Mouse (Mus musculus) heart, embryonic 15.5 days (tissue): ENCODE data around the gene Gpatch1. TPM values are rescaled to one million over a fixed set of nuclear protein-coding genes. Genes with fewer than 3 reads are reported as not detected.
A peak's percentile ranks its signal among the peaks of the same experiment; 100 is the strongest.

Source experiments
- ATAC-seq: fragments of 200-750 bp; cut with Nextera tagmentation; replicated peaks from 2 replicates; pipeline ENCODE4 v1.8.0; 2017; ENCODE audit warnings: low read depth, moderate TSS enrichment; ENCODE audit not compliant: insufficient number of reproducible peaks, insufficient read depth, low FRiP score
- H3K27ac ChIP-seq: fragments of 300-500 bp; sonication (generic); 2 replicates; pipeline ENCODE4 v1.5.1; 2015; ENCODE audit warnings: mild to moderate bottlenecking, inconsistent platforms
- H3K27me3 ChIP-seq: fragments of 300-500 bp; sonication (generic); 2 replicates; pipeline ENCODE4 v1.6.1; 2015; ENCODE audit warnings: inconsistent platforms
- H3K36me3 ChIP-seq: fragments of 300-500 bp; sonication (generic); 2 replicates; pipeline ENCODE4 v1.6.1; 2015; ENCODE audit warnings: mild to moderate bottlenecking, inconsistent platforms
- H3K4me1 ChIP-seq: fragments of 300-500 bp; sonication (generic); replicated peaks from 2 replicates; pipeline ENCODE4 v1.6.1; 2015; ENCODE audit warnings: inconsistent platforms
- H3K4me2 ChIP-seq: fragments of 300-500 bp; sonication (generic); 2 replicates; pipeline ENCODE4 v1.6.1; 2015; ENCODE audit warnings: inconsistent platforms, mild to moderate bottlenecking, moderate library complexity
- H3K4me3 ChIP-seq: fragments of 300-500 bp; sonication (generic); 2 replicates; pipeline ENCODE4 v1.5.1; 2015; ENCODE audit warnings: mild to moderate bottlenecking, inconsistent platforms
- H3K9ac ChIP-seq: fragments of 300-500 bp; sonication (generic); 2 replicates; pipeline ENCODE4 v1.6.1; 2015; ENCODE audit warnings: mild to moderate bottlenecking, inconsistent platforms
- H3K9me3 ChIP-seq: fragments of 300-500 bp; sonication (generic); replicated peaks from 2 replicates; pipeline ENCODE4 v1.6.1; 2016; ENCODE audit warnings: inconsistent platforms
- WGBS: fragments of 180-500 bp; shearing (Covaris S2); methylation state at CpG from one replicate; pipeline ENCODE4 v1.1.7; 2015; ENCODE audit warnings: mixed read lengths; 5-methylcytosine and 5-hydroxymethylcytosine counted together
- polyA plus RNA-seq: library from polyadenylated mRNA; unstranded; fragments of >200 nt; fragmentation: Nextera tagmentation; extraction: Ambion mirVana; gene quantifications from 2 replicates; pipeline ENCODE4 v1.2.1, GENCODE M21; 2015

Gpatch1 gene
- polyA plus RNA-seq, 1 experiment from 2014 or later = 11.8 TPM

DNA sequence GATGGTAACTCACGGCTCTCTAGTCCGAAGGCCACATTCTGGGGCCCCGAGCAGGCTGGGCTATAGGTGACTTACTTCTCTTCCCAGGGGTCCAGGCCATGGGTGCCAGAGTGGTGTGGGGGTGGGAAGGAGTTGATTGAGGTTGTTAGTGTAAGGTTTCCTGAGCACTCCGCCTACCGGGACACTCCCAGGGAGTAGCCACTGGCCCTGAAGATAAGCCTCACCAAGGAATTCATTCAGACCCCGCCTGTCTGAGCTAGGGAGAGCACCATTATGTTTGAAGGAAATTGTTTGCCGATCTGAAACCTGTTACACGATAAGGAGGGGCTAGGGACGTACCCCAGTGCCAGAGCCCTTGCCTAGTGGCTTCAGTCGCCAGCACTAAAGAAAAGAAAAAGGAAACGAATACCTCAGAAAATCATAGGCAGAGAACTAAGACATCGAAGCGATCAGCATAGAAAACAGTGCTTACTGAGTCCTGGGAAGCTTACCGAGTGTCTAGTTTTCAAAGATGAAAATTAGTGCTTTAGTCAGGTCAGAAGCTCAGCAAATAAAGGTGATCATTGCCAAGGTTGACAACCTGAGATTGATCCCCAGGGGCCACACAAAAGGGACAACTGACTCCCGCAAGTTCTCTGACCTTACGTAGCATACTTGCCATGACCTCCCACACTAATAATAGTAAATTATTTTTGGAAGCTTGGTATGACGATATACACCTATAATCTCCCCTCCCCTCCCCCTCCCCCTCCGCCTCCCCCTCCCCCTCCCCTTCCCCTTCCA, 29.9 kb upstream of the Gpatch1 start:
- Histone ChIP-seq H3K4me3 (no peak overlapping the region), H3K9me3 (no peaks in the 10 kb centered on the region), H3K27ac (no peak overlapping the region), H3K9ac (no peak overlapping the region), H3K4me2 (no peak overlapping the region), H3K27me3 (no peaks in the 10 kb centered on the region), H3K36me3 (no peaks in the 10 kb centered on the region), H3K4me1 (no peaks in the 10 kb centered on the region)
- no peak for ATAC-seq
- WGBS = 45% methylated on average over 18 of the region's 18 CpGs

DNA sequence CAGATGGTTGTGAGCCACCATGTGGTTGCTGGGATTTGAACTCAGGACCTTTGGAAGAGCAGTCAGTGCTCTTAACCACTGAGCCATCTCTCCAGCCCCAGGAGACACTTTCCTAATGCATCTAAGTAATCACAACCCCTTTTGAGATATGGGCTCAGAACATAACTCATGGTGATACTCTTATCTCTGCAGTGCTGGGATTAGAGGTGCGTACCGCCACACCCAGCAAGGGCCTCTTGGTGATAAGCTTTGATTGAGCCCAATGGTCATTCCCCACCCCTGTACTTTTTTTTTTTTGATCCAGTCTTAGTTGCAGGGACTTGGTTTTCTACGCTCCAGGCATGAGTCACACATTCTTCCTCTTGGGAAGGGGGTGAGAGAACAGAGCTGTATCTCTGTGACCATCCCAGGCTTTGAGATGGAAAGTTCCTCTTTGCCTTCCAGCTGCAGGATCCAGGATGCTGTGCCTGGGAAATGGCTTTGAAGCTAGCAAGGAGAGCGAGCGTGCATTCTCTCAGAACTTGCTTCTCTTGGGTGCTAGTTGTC, 26.6 kb upstream of the Gpatch1 start:
- Histone ChIP-seq H3K9me3 (no peaks in the 10 kb centered on the region), H3K4me3 (no peak overlapping the region), H3K4me1 (peaks cover 2% of the 10 kb centered on the region; the same call in 1 of the 2 replicates), H3K36me3 (no peaks in the 10 kb centered on the region), H3K27ac (no peak overlapping the region), H3K9ac (no peak overlapping the region), H3K27me3 (no peaks in the 10 kb centered on the region), H3K4me2 (no peak overlapping the region)
- 61% methylated on average over 5 of the region's 5 CpGs for WGBS
- ATAC-seq = no peak

DNA sequence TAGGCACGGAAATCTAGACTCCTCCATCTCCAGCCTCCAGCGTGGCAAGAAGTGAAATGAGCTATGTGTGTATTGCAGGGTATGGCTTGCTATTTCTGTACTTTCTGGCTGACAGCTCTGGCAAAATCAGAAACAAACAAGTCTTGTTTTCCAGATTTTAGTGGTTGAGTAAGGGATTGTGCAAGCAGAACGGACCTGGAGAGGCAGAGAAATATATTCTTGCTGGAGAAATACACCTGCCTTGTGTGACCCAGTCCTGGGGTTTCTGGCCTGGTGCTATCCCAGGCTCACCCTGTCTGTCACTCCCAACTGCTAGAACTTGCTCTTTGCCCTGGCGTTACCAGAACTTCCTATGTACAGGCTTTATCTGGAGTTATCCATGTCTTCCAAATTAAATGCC, 24.3 kb upstream of the Gpatch1 start:
- no peak overlapping the region for H3K4me3 ChIP-seq
- peaks cover 2% of the 10 kb centered on the region; the same call in 1 of the 2 replicates for H3K4me1 ChIP-seq
- no peaks in the 10 kb centered on the region for H3K9me3 ChIP-seq
- no peaks in the 10 kb centered on the region for H3K36me3 ChIP-seq
- H3K27me3 ChIP-seq = 0 out of 2 replicates have a peak, but pooled peaks cover 2% of the 10 kb centered on the region
- no peak overlapping the region for H3K9ac ChIP-seq
- no peak overlapping the region for H3K4me2 ChIP-seq
- 40% methylated on average over 4 of the region's 4 CpGs for WGBS
- no peak for ATAC-seq
- H3K27ac ChIP-seq = no peak overlapping the region

DNA sequence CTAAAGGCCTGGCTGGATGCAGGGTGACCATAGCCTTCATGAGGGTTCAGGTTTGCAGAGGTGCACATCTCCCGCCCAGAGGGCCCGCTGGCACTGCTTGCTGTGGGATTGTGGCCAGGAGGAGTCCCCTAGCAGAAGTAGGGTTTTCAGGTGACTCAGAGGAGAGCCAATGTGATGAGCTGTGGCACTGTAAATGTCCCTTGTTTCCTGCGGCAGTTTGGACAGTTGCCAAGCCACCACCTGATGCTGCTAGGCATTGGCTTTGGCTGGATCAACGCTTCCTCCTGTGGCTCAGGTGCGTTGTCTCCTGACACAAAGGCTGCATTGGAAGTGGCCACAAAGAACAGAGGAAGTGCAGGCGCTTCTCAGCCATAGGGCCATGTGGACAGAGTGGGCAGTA, 23.0 kb upstream of the Gpatch1 start:
- no peak overlapping the region for H3K27ac ChIP-seq
- H3K4me3 ChIP-seq = no peak overlapping the region
- no peaks in the 10 kb centered on the region for H3K36me3 ChIP-seq
- no peaks in the 10 kb centered on the region for H3K9me3 ChIP-seq
- H3K4me2 ChIP-seq = no peak overlapping the region
- 73% methylated on average over 6 of the region's 6 CpGs for WGBS
- ATAC-seq = no peak
- no peak overlapping the region for H3K9ac ChIP-seq
- peaks cover 10% of the 10 kb centered on the region for H3K27me3 ChIP-seq
- H3K4me1 ChIP-seq = peaks cover 2% of the 10 kb centered on the region; the same call in 1 of the 2 replicates

DNA sequence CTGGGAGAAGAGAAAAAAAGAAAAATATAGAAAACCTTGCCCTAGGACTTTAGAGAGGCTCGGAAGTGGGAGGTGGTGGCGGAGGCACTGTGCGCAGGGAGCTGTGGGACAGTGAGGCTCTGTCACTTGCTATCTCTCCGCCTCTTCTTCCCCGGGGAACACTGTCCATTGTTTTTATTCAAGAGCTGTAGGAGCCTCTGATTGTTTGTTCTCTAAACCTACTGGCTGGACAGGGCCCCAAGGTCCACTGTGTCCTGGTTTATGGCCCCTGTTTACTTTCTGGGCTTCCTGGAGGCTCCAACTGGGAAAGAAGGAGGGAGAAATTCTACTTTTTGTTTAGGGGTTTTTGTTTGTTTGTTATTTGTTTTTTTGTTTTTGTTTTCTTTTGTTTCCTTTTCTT, 22.0 kb upstream of the Gpatch1 start:
- WGBS = 50% methylated on average over 5 of the region's 5 CpGs
- no peak overlapping the region for H3K4me2 ChIP-seq
- no peak; the same call in 1 of the 2 replicates for ATAC-seq
- H3K36me3 ChIP-seq = no peaks in the 10 kb centered on the region
- H3K4me3 ChIP-seq = no peak overlapping the region
- H3K9me3 ChIP-seq = no peaks in the 10 kb centered on the region
- H3K4me1 ChIP-seq = peaks cover 4% of the 10 kb centered on the region
- H3K9ac ChIP-seq = no peak overlapping the region
- H3K27me3 ChIP-seq = peaks cover 15% of the 10 kb centered on the region
- H3K27ac ChIP-seq = no peak overlapping the region

DNA sequence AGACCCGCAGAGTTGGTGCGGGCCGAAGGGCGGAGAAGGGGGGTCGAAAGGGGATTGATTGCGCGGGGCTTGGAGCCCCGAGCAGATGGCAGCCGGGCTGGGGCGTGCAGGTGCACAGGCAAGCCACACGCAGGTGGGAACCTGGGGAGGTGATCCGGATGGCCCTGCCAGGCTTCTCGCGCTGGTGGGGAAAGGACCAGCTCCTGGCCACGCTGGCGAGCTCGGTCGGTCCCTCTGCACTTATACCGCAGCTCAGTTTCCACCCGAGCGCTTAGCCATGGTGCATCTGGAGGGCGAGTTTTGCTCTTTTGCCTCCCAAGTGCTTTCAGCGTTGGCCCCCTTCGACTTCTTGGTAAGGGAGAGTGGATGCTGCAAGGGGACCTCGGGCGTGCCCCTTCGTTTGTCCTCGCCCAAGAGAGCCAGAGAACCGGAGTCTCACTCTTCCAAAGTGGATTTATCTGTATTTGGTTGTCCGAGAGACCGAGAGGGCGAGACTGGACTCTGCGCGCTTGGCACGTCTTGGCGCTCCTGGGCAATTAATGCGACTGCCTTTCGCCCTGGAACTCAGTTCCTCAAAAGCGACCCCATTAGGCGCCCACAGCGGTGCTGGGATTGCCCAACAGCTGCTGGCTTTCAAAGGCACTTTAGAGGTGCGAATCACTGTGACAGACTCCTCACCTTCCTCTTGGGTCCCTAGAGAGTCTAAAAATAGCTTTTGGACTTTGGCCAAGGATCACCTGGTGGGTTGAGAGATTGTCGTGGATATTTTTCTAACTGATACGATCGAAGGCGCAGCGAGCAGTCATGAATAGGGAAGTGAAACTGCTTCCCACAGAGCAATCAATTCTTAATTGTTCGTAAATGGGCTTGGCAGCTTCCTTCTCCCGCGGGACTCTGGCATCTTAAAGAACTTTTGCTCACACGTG, 16.6 kb upstream of the Gpatch1 start:
- Histone ChIP-seq H3K4me3 (peak overlapping the region; percentile 63), H3K9me3 (no peaks in the 10 kb centered on the region), H3K27ac (0 out of 2 replicates have a peak overlapping the region, but pooled peaks have one; percentile 39), H3K4me2 (peak overlapping the region; percentile 100), H3K9ac (peak overlapping the region; percentile 66), H3K4me1 (peaks cover 18% of the 10 kb centered on the region), H3K36me3 (no peaks in the 10 kb centered on the region), H3K27me3 (peaks cover 24% of the 10 kb centered on the region)
- ATAC-seq = no peak
- WGBS = 1% methylated on average over 51 of the region's 51 CpGs

GRCm38 (mm10) chr7:35333692-35334526, 15.7 kb upstream of the Gpatch1 start, which contains the start of gene Rhpn2:
TSS of gene Rhpn2 (plus strand) at chr7:35334170.
- peak within 1 kb of the TSS; percentile 67 for H3K27ac ChIP-seq
- H3K9me3 ChIP-seq = no peaks in the 10 kb centered on the region
- H3K9ac ChIP-seq = peak within 1 kb of the TSS; percentile 66
- H3K36me3 ChIP-seq = no peaks in the 10 kb centered on the region
- peak; percentile 97 for ATAC-seq
- H3K27me3 ChIP-seq = peaks cover 22% of the 10 kb centered on the region
- H3K4me1 ChIP-seq = peaks cover 18% of the 10 kb centered on the region
- peak within 1 kb of the TSS; percentile 63 for H3K4me3 ChIP-seq
- H3K4me2 ChIP-seq = peak within 1 kb of the TSS; percentile 100
- WGBS = 1% methylated on average over 52 of the region's 52 CpGs

GRCm38 (mm10) chr7:35333231-35333651, 15.0 kb upstream of the Gpatch1 start:
- peaks cover 22% of the 10 kb centered on the region for H3K27me3 ChIP-seq
- H3K36me3 ChIP-seq = no peaks in the 10 kb centered on the region
- peaks cover 18% of the 10 kb centered on the region for H3K4me1 ChIP-seq
- WGBS = under 1% methylated on average over 19 of the region's 19 CpGs
- H3K4me2 ChIP-seq = peak overlapping the region; percentile 100
- H3K27ac ChIP-seq = peak overlapping the region; percentile 67
- H3K9me3 ChIP-seq = no peaks in the 10 kb centered on the region
- ATAC-seq = no peak
- H3K9ac ChIP-seq = peak overlapping the region; percentile 50
- H3K4me3 ChIP-seq = peak overlapping the region; percentile 63

- H3K4me3 ChIP-seq = no peak overlapping the region
- WGBS = 70% methylated on average over 3 of the region's 3 CpGs
Measured at GRCm38 (mm10) chr7:35331590-35331989, 13.3 kb upstream of the Gpatch1 start.

GRCm38 (mm10) chr7:35322732-35323420, 4.6 kb upstream of the Gpatch1 start:
- Histone ChIP-seq H3K9ac (no peak overlapping the region), H3K27ac (no peak overlapping the region), H3K4me2 (0 out of 2 replicates have a peak overlapping the region, but pooled peaks have one; percentile 10), H3K4me1 (0 out of 2 replicates have a peak, but pooled peaks cover 7% of the 10 kb centered on the region), H3K4me3 (no peak overlapping the region), H3K27me3 (no peaks in the 10 kb centered on the region), H3K9me3 (no peaks in the 10 kb centered on the region), H3K36me3 (no peaks in the 10 kb centered on the region)
- no peak for ATAC-seq
- 11% methylated on average over 11 of the region's 13 CpGs for WGBS

More at GRCm38 (mm10) chr7:35331590-35331989, 13.3 kb upstream of the Gpatch1 start:
- H3K4me1 ChIP-seq = peaks cover 18% of the 10 kb centered on the region
- H3K27me3 ChIP-seq = peaks cover 17% of the 10 kb centered on the region
- no peaks in the 10 kb centered on the region for H3K9me3 ChIP-seq
- no peak overlapping the region for H3K27ac ChIP-seq
- ATAC-seq = no peak
- no peak overlapping the region for H3K4me2 ChIP-seq
- H3K36me3 ChIP-seq = no peaks in the 10 kb centered on the region
- H3K9ac ChIP-seq = no peak overlapping the region
